27 mouse cellular contexts compared by ENCODE assay signal in the genomic region with DNA sequence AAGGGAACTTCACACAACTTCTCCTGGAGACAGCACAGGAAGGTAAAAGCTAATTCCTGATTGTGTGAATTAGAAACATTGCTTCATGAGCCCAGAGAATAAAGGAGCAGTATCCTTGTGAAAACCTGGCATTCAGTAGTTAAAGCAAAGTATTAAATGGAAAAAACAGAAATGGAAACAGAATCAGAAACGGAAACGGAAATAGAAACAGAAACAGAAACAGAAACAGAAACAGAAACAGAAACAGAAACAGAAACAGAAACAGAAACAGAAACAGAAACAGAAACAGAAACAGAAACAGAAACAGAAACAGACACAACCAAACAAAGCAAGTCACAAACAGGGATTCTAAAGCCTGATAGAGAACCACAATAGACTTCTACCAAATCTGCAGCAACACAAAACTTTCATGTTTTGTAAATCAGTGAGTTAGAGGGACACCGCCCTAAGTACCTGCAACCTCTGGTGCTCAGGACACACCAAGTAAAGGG. TPM values are rescaled to one million over a fixed set of nuclear protein-coding genes. Genes with fewer than 3 reads are reported as not detected.
"Had no signal": no experiment of that assay in that cellular context is flagged by ENCODE, and none has a peak within 500 bp of the region (broad histone marks: within the 10 kb centered on the region; RNA-seq: fewer than 3 reads in every experiment).

No protein-coding gene starts in this region.

- H3K36me3 ChIP-seq: liver, embryonic 13.5 days; midbrain, embryonic 10.5 days; midbrain, embryonic 13.5 days; stomach, embryonic 15.5 days had no signal

- H3K27ac ChIP-seq: kidney, postnatal 0 days; layer of hippocampus, adult 2 months; liver, embryonic 13.5 days; midbrain, embryonic 10.5 days; midbrain, embryonic 13.5 days; stomach, embryonic 15.5 days had no signal

- H3K9me3 ChIP-seq: liver, embryonic 13.5 days; midbrain, embryonic 10.5 days; midbrain, embryonic 13.5 days; stomach, embryonic 15.5 days had no signal

- H3K4me1 ChIP-seq: liver, embryonic 13.5 days; midbrain, embryonic 10.5 days; midbrain, embryonic 13.5 days; stomach, embryonic 15.5 days had no signal

- H3K27me3 ChIP-seq: liver, embryonic 13.5 days; midbrain, embryonic 13.5 days; stomach, embryonic 15.5 days had no signal

- DNase-seq: kidney, adult 18-20 months; kidney, postnatal 25 days; layer of hippocampus, adult 9-11 months; liver, embryonic 13.5 days; lung, adult 2 months; lung, postnatal 14 days; lung, postnatal 4 days; right cerebral cortex, adult 18-20 months; right cerebral cortex, postnatal 14 days; right cerebral cortex, postnatal 4 days; thymus, postnatal 25 days had no signal

- ATAC-seq: midbrain, embryonic 13.5 days; midbrain, embryonic 16.5 days had no signal

- H3K9ac ChIP-seq: liver, embryonic 13.5 days; midbrain, embryonic 13.5 days; stomach, embryonic 15.5 days had no signal

- H3K4me2 ChIP-seq: liver, embryonic 13.5 days; midbrain, embryonic 13.5 days; stomach, embryonic 15.5 days had no signal

- H3K4me3 ChIP-seq: layer of hippocampus, adult 2 months; liver, embryonic 13.5 days; midbrain, embryonic 10.5 days; midbrain, embryonic 13.5 days; myocyte; stomach, embryonic 15.5 days had no signal

RNA-seq across cellular contexts. Expression of a gene that starts 3.9 kb away (rescaled TPM):
- total RNA-seq: layer of hippocampus, adult 2 months; layer of hippocampus, postnatal 25 days; left cerebral cortex, adult 18-20 months; left cerebral cortex, postnatal 25 days; monocyte, adult 5-6 weeks had no signal
- polyA plus RNA-seq: large intestine, adult 2 months; limb, embryonic 11.5 days; lung, adult 2 months; midbrain, embryonic 10.5 days; midbrain, embryonic 13.5 days; midbrain, embryonic 16.5 days; myocyte; neural tube, embryonic 11.5 days; neural tube, embryonic 14.5 days had no signal

RNA-seq across cellular contexts. Expression of a gene that starts 34.8 kb away (rescaled TPM):
- total RNA-seq: layer of hippocampus, adult 2 months; layer of hippocampus, postnatal 25 days; left cerebral cortex, postnatal 25 days had no signal
- polyA plus RNA-seq: kidney, embryonic 14.5 days; limb, embryonic 11.5 days; midbrain, embryonic 10.5 days; midbrain, embryonic 13.5 days; midbrain, embryonic 16.5 days; myocyte; neural tube, embryonic 11.5 days; neural tube, embryonic 14.5 days had no signal
